Mouse (Mus musculus) forebrain, postnatal 0 days (tissue): ENCODE data around the gene Gamt. TPM values are rescaled to one million over a fixed set of nuclear protein-coding genes. Genes with fewer than 3 reads are reported as not detected.

Experiments used
- ATAC-seq: fragments of 200-750 bp; cut with Nextera tagmentation; 2 replicates; pipeline ENCODE4 v1.8.0; 2017; ENCODE audit warnings: mild to moderate bottlenecking, moderate library complexity
- DNase-seq: peaks from one replicate; pipeline ENCODE4 v3.0.0-alpha.2; 2015
- H3K27ac ChIP-seq: fragments of 300-500 bp; sonication (generic); 2 replicates; pipeline ENCODE4 v1.5.1; 2014; ENCODE audit warnings: low read depth, mild to moderate bottlenecking, antibody characterized with exemption, low read length, moderate library complexity, mixed read lengths
- H3K27me3 ChIP-seq: fragments of 300-500 bp; sonication (generic); 2 replicates; pipeline ENCODE4 v1.6.1; 2014; ENCODE audit warnings: mild to moderate bottlenecking, low read length, mixed read lengths; ENCODE audit not compliant: insufficient read depth
- H3K36me3 ChIP-seq: fragments of 300-500 bp; sonication (generic); 2 replicates; pipeline ENCODE4 v1.6.1; 2014; ENCODE audit warnings: mild to moderate bottlenecking, moderate library complexity; ENCODE audit not compliant: insufficient read depth
- H3K4me1 ChIP-seq: fragments of 300-500 bp; sonication (generic); 2 replicates; pipeline ENCODE4 v1.6.1; 2014; ENCODE audit warnings: antibody characterized with exemption; ENCODE audit not compliant: insufficient read depth
- H3K4me2 ChIP-seq: fragments of 300-500 bp; sonication (generic); 2 replicates; pipeline ENCODE4 v1.6.1; 2014; ENCODE audit warnings: low read depth, mild to moderate bottlenecking, moderate library complexity
- H3K4me3 ChIP-seq: fragments of 300-500 bp; sonication (generic); 2 replicates; pipeline ENCODE4 v1.5.1; 2014; ENCODE audit warnings: low read depth, low read length, mixed read lengths
- H3K9ac ChIP-seq: fragments of 300-500 bp; sonication (generic); 2 replicates; pipeline ENCODE4 v1.6.1; 2014; ENCODE audit warnings: mild to moderate bottlenecking
- H3K9me3 ChIP-seq: fragments of 300-500 bp; sonication (generic); 2 replicates; pipeline ENCODE4 v1.6.1; 2016; ENCODE audit warnings: low read length
- CTCF ChIP-seq: sonication (generic); IDR thresholded peaks from 2 replicates; pipeline ENCODE4 v1.5.1; 2016; ENCODE audit warnings: antibody characterized with exemption, control low read depth, low read depth
- WGBS: fragments of 180-500 bp; shearing (Covaris S2); extraction: QIAGEN DNeasy Blood & Tissue Kit; methylation state at CpG from one replicate; pipeline ENCODE4 v1.1.7; 2014; 5-methylcytosine and 5-hydroxymethylcytosine counted together
- polyA plus RNA-seq: library from polyadenylated mRNA; unstranded; fragments of >200 nt; fragmentation: Nextera tagmentation; extraction: Ambion mirVana; gene quantifications from 2 replicates; pipeline ENCODE4 v1.2.1, GENCODE M21; 2015
- total RNA-seq: library from RNA; depleted of rRNA; stranded (reverse); fragments of >200 nt; gene quantifications from 2 replicates; pipeline ENCODE4 v1.2.3, GENCODE M21; 2014

Gamt gene
- total and polyA plus RNA-seq, 2 experiments from 2014 or later: 18.2 to 21.8 TPM

DNA sequence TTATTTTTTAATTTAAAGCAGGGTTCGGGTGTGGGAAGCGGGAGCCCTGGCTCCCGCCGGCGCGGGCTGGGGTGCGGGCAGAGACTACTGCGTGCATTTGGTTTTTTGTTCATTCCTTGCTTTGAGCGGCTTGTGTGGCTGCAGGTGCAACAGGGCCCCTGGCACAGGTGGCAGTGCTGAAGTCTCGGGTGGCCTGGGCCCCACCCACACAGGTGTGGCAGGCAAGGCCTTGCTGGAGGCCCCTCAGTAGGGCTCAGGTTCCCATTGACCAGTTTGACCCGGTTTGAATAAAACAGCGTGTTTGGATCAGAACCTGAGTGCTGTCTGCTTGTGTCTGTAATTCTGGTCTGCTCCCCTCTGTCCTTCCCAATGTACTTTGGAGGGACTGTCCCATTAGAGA lies 27.3 kb upstream of the Gamt start:
- Histone ChIP-seq H3K36me3 (peaks cover 57% of the 10 kb centered on the region), H3K27ac (no peak overlapping the region), H3K9ac (no peak overlapping the region), H3K4me3 (no peak overlapping the region), H3K4me2 (no peak overlapping the region), H3K27me3 (no peaks in the 10 kb centered on the region), H3K9me3 (no peaks in the 10 kb centered on the region), H3K4me1 (peaks cover 5% of the 10 kb centered on the region)
- 93% methylated on average over 12 of the region's 12 CpGs for WGBS
- DNase-seq: no peak
- TF ChIP-seq CTCF: no peak
- ATAC-seq: no peak

DNA sequence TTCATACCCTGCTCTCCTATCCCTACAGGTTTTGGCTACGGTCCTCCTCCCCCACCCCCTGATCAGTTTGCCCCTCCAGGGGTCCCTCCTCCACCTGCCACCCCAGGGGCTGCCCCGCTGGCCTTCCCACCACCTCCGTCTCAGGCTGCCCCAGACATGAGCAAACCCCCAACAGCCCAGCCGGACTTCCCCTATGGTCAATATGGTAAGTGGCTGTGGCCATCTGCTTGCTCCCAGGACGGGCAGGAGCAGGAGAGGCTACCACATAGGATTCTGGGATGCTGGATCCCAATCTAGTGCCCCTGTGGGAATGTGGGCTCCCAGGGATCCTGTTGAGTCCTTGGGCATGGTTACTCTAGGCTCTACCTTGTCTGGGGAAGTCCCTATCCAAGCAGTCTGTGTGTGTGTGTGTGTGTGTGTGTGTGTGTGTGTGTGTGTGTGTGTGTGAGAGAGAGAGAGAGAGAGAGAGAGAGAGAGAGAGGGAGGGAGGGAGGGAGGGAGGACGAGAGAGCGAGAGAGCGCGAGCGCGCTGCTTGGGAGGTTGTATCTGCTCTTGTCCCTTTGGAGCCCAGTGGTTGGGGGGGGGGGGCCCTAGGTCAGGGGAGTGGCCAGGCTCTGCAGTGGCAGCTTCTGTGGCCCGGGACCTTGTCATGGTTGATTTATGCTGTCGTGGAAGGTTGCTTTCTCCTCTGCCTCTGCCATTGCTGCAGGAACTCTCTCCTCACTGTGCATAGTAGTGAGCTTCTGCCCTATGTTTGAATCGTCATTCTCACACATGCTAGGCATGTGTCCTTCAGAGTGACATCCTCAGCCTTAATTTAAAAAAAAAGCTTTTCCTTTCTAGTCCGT lies 24.6 kb upstream of the Gamt start:
- H3K9me3 ChIP-seq: no peaks in the 10 kb centered on the region
- 75% methylated on average over 15 of the region's 15 CpGs for WGBS
- no peak for TF ChIP-seq CTCF
- no peak overlapping the region for H3K4me2 ChIP-seq
- peaks cover 80% of the 10 kb centered on the region for H3K36me3 ChIP-seq
- H3K27me3 ChIP-seq: no peaks in the 10 kb centered on the region
- DNase-seq: no peak
- H3K4me1 ChIP-seq: no peaks in the 10 kb centered on the region
- H3K9ac ChIP-seq: no peak overlapping the region
- no peak for ATAC-seq
- no peak overlapping the region for H3K4me3 ChIP-seq
- no peak overlapping the region for H3K27ac ChIP-seq

- peaks cover 92% of the 10 kb centered on the region for H3K36me3 ChIP-seq
- TF ChIP-seq CTCF: no peak
- WGBS: 89% methylated on average over 20 of the region's 20 CpGs
- ATAC-seq (no peak), DNase-seq (no peak)
- H3K4me3 ChIP-seq: no peak overlapping the region
- H3K27me3 ChIP-seq: no peaks in the 10 kb centered on the region
- no peak overlapping the region for H3K4me2 ChIP-seq
- H3K4me1 ChIP-seq: no peaks in the 10 kb centered on the region
- H3K9ac ChIP-seq: no peak overlapping the region
- H3K9me3 ChIP-seq: no peaks in the 10 kb centered on the region
- no peak overlapping the region for H3K27ac ChIP-seq
Observed at GRCm38 (mm10) chr10:80282481-80283441, 21.9 kb upstream of the Gamt start.

GRCm38 (mm10) chr10:80281921-80282371 lies 21.1 kb upstream of the Gamt start:
- WGBS: 77% methylated on average over 8 of the region's 8 CpGs
- H3K9ac ChIP-seq: no peak overlapping the region
- no peak overlapping the region for H3K4me3 ChIP-seq
- TF ChIP-seq CTCF: no peak
- no peak overlapping the region for H3K27ac ChIP-seq
- ATAC-seq: no peak
- no peak overlapping the region for H3K4me2 ChIP-seq
- H3K9me3 ChIP-seq: no peaks in the 10 kb centered on the region
- DNase-seq: no peak
- H3K27me3 ChIP-seq: no peaks in the 10 kb centered on the region
- H3K36me3 ChIP-seq: peaks cover 93% of the 10 kb centered on the region
- H3K4me1 ChIP-seq: no peaks in the 10 kb centered on the region

- ATAC-seq (no peak), DNase-seq (no peak)
- H3K9ac ChIP-seq: no peak overlapping the region
- H3K36me3 ChIP-seq: peaks cover 88% of the 10 kb centered on the region
- H3K9me3 ChIP-seq: no peaks in the 10 kb centered on the region
- no peaks in the 10 kb centered on the region for H3K4me1 ChIP-seq
- H3K27ac ChIP-seq: no peak overlapping the region
- no peaks in the 10 kb centered on the region for H3K27me3 ChIP-seq
- WGBS: 89% methylated on average over 7 of the region's 7 CpGs
- no peak overlapping the region for H3K4me3 ChIP-seq
- no peak for TF ChIP-seq CTCF
- no peak overlapping the region for H3K4me2 ChIP-seq
Observed at GRCm38 (mm10) chr10:80281304-80281703, 20.5 kb upstream of the Gamt start.

DNA sequence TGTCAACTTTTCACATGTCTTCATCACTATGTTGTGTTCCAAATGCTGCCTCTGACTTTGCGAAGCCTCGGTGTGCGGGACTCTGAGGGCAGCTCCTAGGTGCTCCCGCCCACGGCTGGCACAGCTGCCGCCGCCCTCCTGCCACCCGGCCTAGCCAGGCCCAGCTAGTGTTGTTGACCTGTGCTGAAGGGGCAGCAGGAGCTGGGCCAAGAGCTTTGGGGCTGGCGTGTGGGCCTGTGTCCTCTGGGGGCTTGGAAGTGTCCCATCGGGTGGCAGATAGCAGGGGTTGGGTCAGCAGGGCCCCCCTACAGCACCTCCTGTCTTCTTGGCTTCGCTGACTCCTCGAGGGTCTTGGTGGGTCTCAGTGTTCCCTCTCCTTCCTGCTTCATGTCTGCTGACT lies 18.5 kb upstream of the Gamt start:
- peaks cover 82% of the 10 kb centered on the region for H3K36me3 ChIP-seq
- H3K4me2 ChIP-seq: no peak overlapping the region
- no peak overlapping the region for H3K9ac ChIP-seq
- H3K4me1 ChIP-seq: no peaks in the 10 kb centered on the region
- H3K27me3 ChIP-seq: no peaks in the 10 kb centered on the region
- WGBS: 92% methylated on average over 12 of the region's 12 CpGs
- no peak overlapping the region for H3K27ac ChIP-seq
- no peak for ATAC-seq
- no peak for TF ChIP-seq CTCF
- no peak for DNase-seq
- H3K9me3 ChIP-seq: no peaks in the 10 kb centered on the region
- no peak overlapping the region for H3K4me3 ChIP-seq
